Mouse (Mus musculus): ENCODE measurements at regions not wholly inside any gene's neighbourhood (a gene's known extent, or its start where the extent isn't known, plus 50 kb on each side); places are given as distances from the start of the nearest gene placed in this dataset.
"Not testable (repeated sequence)": the region's sequence is repeated elsewhere in the genome, so short reads cannot be mapped to it uniquely, and the experiment has no call there.

- H3K4me3 ChIP-seq (replicated peaks; ENCODE audit: low read length) = no peak overlapping the region
- no peaks in the 10 kb centered on the region for H3K4me1 ChIP-seq (replicated peaks; ENCODE audit: low read depth, low read length)
- TF ChIP-seq NANOG (IDR thresholded peaks at IDR 0.05; ENCODE audit: borderline replicate concordance, low read length) (no peak), POU5F1 (IDR thresholded peaks at IDR 0.05; ENCODE audit: borderline replicate concordance, low read length) (no peak), CTCF (conservative IDR thresholded peaks at IDR 0.05; ENCODE audit: low read length) (no peak)
- H3K9me3 ChIP-seq (ENCODE audit: low read length) = no peaks in the 10 kb centered on the region
- no peaks in the 10 kb centered on the region for H3K27me3 ChIP-seq (ENCODE audit: insufficient read depth, low read length)
- no peaks in the 10 kb centered on the region for H3K36me3 ChIP-seq (ENCODE audit: insufficient read depth, low read length)
These were observed 791.4 kb upstream of the Gpc5 start for GRCm38 (mm10) chr14:114300611-114301010.

- no peaks in the 10 kb centered on the region for H3K27me3 ChIP-seq (ENCODE audit: insufficient read depth, low read length)
- H3K36me3 ChIP-seq (ENCODE audit: insufficient read depth, low read length) = no peaks in the 10 kb centered on the region
- H3K4me3 ChIP-seq (replicated peaks; ENCODE audit: low read length) = no peak overlapping the region
- H3K4me1 ChIP-seq (replicated peaks; ENCODE audit: low read depth, low read length) = no peaks in the 10 kb centered on the region
- TF ChIP-seq NANOG (IDR thresholded peaks at IDR 0.05; ENCODE audit: borderline replicate concordance, low read length) = no peak
- no peaks in the 10 kb centered on the region for H3K9me3 ChIP-seq (ENCODE audit: low read length)
These were observed 784.5 kb upstream of the Gpc5 start for GRCm38 (mm10) chr14:114307479-114307878.

- Histone ChIP-seq H3K27me3 (ENCODE audit: insufficient read depth, low read length) (no peaks in the 10 kb centered on the region), H3K4me1 (replicated peaks; ENCODE audit: low read depth, low read length) (no peaks in the 10 kb centered on the region), H3K36me3 (ENCODE audit: insufficient read depth, low read length) (no peaks in the 10 kb centered on the region), H3K9me3 (ENCODE audit: low read length) (no peaks in the 10 kb centered on the region), H3K4me3 (replicated peaks; ENCODE audit: low read length) (no peak overlapping the region)
- TF ChIP-seq CTCF (conservative IDR thresholded peaks at IDR 0.05; ENCODE audit: low read length) (no peak), NANOG (IDR thresholded peaks at IDR 0.05; ENCODE audit: borderline replicate concordance, low read length) (no peak), POU5F1 (IDR thresholded peaks at IDR 0.05; ENCODE audit: borderline replicate concordance, low read length) (no peak)
These were observed 759.4 kb upstream of the Gpc5 start for GRCm38 (mm10) chr14:114332662-114333061.

GRCm38 (mm10) chr14:114349345-114349744 is 742.7 kb upstream of the Gpc5 start:
- peaks cover 11% of the 10 kb centered on the region for H3K9me3 ChIP-seq (ENCODE audit: low read length)
- no peak overlapping the region for H3K4me3 ChIP-seq (replicated peaks; ENCODE audit: low read length)
- H3K36me3 ChIP-seq (ENCODE audit: insufficient read depth, low read length) = no peaks in the 10 kb centered on the region
- TF ChIP-seq NANOG (IDR thresholded peaks at IDR 0.05; ENCODE audit: borderline replicate concordance, low read length) (no peak), POU5F1 (IDR thresholded peaks at IDR 0.05; ENCODE audit: borderline replicate concordance, low read length) (no peak), CTCF (conservative IDR thresholded peaks at IDR 0.05; ENCODE audit: low read length) (no peak)
- no peaks in the 10 kb centered on the region for H3K27me3 ChIP-seq (ENCODE audit: insufficient read depth, low read length)
- no peaks in the 10 kb centered on the region for H3K4me1 ChIP-seq (replicated peaks; ENCODE audit: low read depth, low read length)

- H3K4me3 ChIP-seq (replicated peaks; ENCODE audit: low read length); H3K36me3 ChIP-seq (ENCODE audit: insufficient read depth, low read length); H3K4me1 ChIP-seq (replicated peaks; ENCODE audit: low read depth, low read length); H3K27me3 ChIP-seq (ENCODE audit: insufficient read depth, low read length): not testable (repeated sequence)
- peaks cover 11% of the 10 kb centered on the region for H3K9me3 ChIP-seq (ENCODE audit: low read length)
These were observed 742.2 kb upstream of the Gpc5 start for GRCm38 (mm10) chr14:114349816-114350215.

GRCm38 (mm10) chr14:114352307-114352706 is 739.7 kb upstream of the Gpc5 start:
- no peak for TF ChIP-seq CTCF (conservative IDR thresholded peaks at IDR 0.05; ENCODE audit: low read length)
- no peak for TF ChIP-seq NANOG (IDR thresholded peaks at IDR 0.05; ENCODE audit: borderline replicate concordance, low read length)
- no peak for TF ChIP-seq POU5F1 (IDR thresholded peaks at IDR 0.05; ENCODE audit: borderline replicate concordance, low read length)
- no peaks in the 10 kb centered on the region for H3K27me3 ChIP-seq (ENCODE audit: insufficient read depth, low read length)

GRCm38 (mm10) chr14:114374847-114375246 is 717.2 kb upstream of the Gpc5 start:
- Histone ChIP-seq H3K9me3 (ENCODE audit: low read length) (no peaks in the 10 kb centered on the region), H3K36me3 (ENCODE audit: insufficient read depth, low read length) (no peaks in the 10 kb centered on the region), H3K27me3 (ENCODE audit: insufficient read depth, low read length) (no peaks in the 10 kb centered on the region), H3K4me1 (replicated peaks; ENCODE audit: low read depth, low read length) (no peaks in the 10 kb centered on the region), H3K4me3 (replicated peaks; ENCODE audit: low read length) (no peak overlapping the region)
- TF ChIP-seq POU5F1 (IDR thresholded peaks at IDR 0.05; ENCODE audit: borderline replicate concordance, low read length) (no peak), CTCF (conservative IDR thresholded peaks at IDR 0.05; ENCODE audit: low read length) (no peak), NANOG (IDR thresholded peaks at IDR 0.05; ENCODE audit: borderline replicate concordance, low read length) (no peak)

More at GRCm38 (mm10) chr14:114352307-114352706, 739.7 kb upstream of the Gpc5 start:
- H3K9me3 ChIP-seq (ENCODE audit: low read length) = peaks cover 11% of the 10 kb centered on the region
- no peaks in the 10 kb centered on the region for H3K36me3 ChIP-seq (ENCODE audit: insufficient read depth, low read length)
- H3K4me3 ChIP-seq (replicated peaks; ENCODE audit: low read length) = no peak overlapping the region
- no peaks in the 10 kb centered on the region for H3K4me1 ChIP-seq (replicated peaks; ENCODE audit: low read depth, low read length)

GRCm38 (mm10) chr14:114398861-114399557 is 693.0 kb upstream of the Gpc5 start:
- Histone ChIP-seq H3K9me3 (ENCODE audit: low read length) (no peaks in the 10 kb centered on the region), H3K4me1 (replicated peaks; ENCODE audit: low read depth, low read length) (no peaks in the 10 kb centered on the region)
- TF ChIP-seq NANOG (IDR thresholded peaks at IDR 0.05; ENCODE audit: borderline replicate concordance, low read length) = no peak
- no peak for TF ChIP-seq POU5F1 (IDR thresholded peaks at IDR 0.05; ENCODE audit: borderline replicate concordance, low read length)
- no peak for TF ChIP-seq CTCF (conservative IDR thresholded peaks at IDR 0.05; ENCODE audit: low read length)

GRCm38 (mm10) chr14:114418851-114419250 is 673.2 kb upstream of the Gpc5 start:
- Histone ChIP-seq H3K27me3 (ENCODE audit: insufficient read depth, low read length) (no peaks in the 10 kb centered on the region), H3K4me3 (replicated peaks; ENCODE audit: low read length) (no peak overlapping the region), H3K36me3 (ENCODE audit: insufficient read depth, low read length) (no peaks in the 10 kb centered on the region), H3K9me3 (ENCODE audit: low read length) (peaks cover 45% of the 10 kb centered on the region), H3K4me1 (replicated peaks; ENCODE audit: low read depth, low read length) (no peaks in the 10 kb centered on the region)
- TF ChIP-seq POU5F1 (IDR thresholded peaks at IDR 0.05; ENCODE audit: borderline replicate concordance, low read length) = no peak
- no peak for TF ChIP-seq CTCF (conservative IDR thresholded peaks at IDR 0.05; ENCODE audit: low read length)
- TF ChIP-seq NANOG (IDR thresholded peaks at IDR 0.05; ENCODE audit: borderline replicate concordance, low read length) = no peak

More at GRCm38 (mm10) chr14:114398861-114399557, 693.0 kb upstream of the Gpc5 start:
- Histone ChIP-seq H3K36me3 (ENCODE audit: insufficient read depth, low read length) (no peaks in the 10 kb centered on the region), H3K27me3 (ENCODE audit: insufficient read depth, low read length) (no peaks in the 10 kb centered on the region), H3K4me3 (replicated peaks; ENCODE audit: low read length) (no peak overlapping the region)
